Mouse (Mus musculus) midbrain, embryonic 11.5 days (tissue): ENCODE data around the gene Ccdc6. TPM values are rescaled to one million over a fixed set of nuclear protein-coding genes. Genes with fewer than 3 reads are reported as not detected.

ENCODE experiments used
- ATAC-seq: fragments of 200-750 bp; cut with Nextera tagmentation; 2 replicates; pipeline ENCODE4 v1.8.0; 2017; ENCODE audit warnings: moderate TSS enrichment, moderate library complexity; ENCODE audit not compliant: low FRiP score
- DNase-seq: peaks from one replicate; pipeline ENCODE4 v3.0.0; 2015; ENCODE audit warnings: low spot score; ENCODE audit errors: missing footprints
- H3K27ac ChIP-seq: fragments of 300-500 bp; sonication (generic); 2 replicates; pipeline ENCODE4 v1.5.1; 2014; ENCODE audit warnings: low read depth, low read length
- H3K27me3 ChIP-seq: fragments of 300-500 bp; sonication (generic); 2 replicates; pipeline ENCODE4 v1.6.1; 2014; ENCODE audit warnings: mild to moderate bottlenecking, low read length, moderate library complexity, mixed read lengths; ENCODE audit not compliant: control insufficient read depth, insufficient read depth
- H3K36me3 ChIP-seq: fragments of 300-500 bp; sonication (generic); 2 replicates; pipeline ENCODE4 v1.6.1; 2014; ENCODE audit warnings: mild to moderate bottlenecking, low read length, moderate library complexity, mixed read lengths; ENCODE audit not compliant: control insufficient read depth, insufficient read depth
- H3K4me1 ChIP-seq: fragments of 300-500 bp; sonication (generic); 2 replicates; pipeline ENCODE4 v1.6.1; 2014; ENCODE audit warnings: low read length; ENCODE audit not compliant: control insufficient read depth, insufficient read depth
- H3K4me2 ChIP-seq: fragments of 300-500 bp; sonication (generic); 2 replicates; pipeline ENCODE4 v1.6.1; 2014; ENCODE audit warnings: mild to moderate bottlenecking, moderate library complexity
- H3K4me3 ChIP-seq: fragments of 300-500 bp; sonication (generic); 2 replicates; pipeline ENCODE4 v1.5.1; 2014; ENCODE audit warnings: low read depth, low read length
- H3K9ac ChIP-seq: fragments of 300-500 bp; sonication (generic); 2 replicates; pipeline ENCODE4 v1.6.1; 2014; ENCODE audit warnings: low read length
- H3K9me3 ChIP-seq: fragments of 300-500 bp; sonication (generic); 2 replicates; pipeline ENCODE4 v1.6.1; 2016; ENCODE audit warnings: low read length; ENCODE audit not compliant: control insufficient read depth
- WGBS: fragments of 180-500 bp; shearing (Covaris S2); extraction: QIAGEN DNeasy Blood & Tissue Kit; methylation state at CpG from one replicate; pipeline ENCODE4 v1.1.7; 2014; 5-methylcytosine and 5-hydroxymethylcytosine counted together
- polyA plus RNA-seq: library from polyadenylated mRNA; unstranded; fragments of >200 nt; fragmentation: Nextera tagmentation; extraction: Ambion mirVana; gene quantifications from 2 replicates; pipeline ENCODE4 v1.2.1, GENCODE M21; 2014

Gene Ccdc6
- polyA plus RNA-seq, 1 experiment from 2014 or later, result 22.3 TPM

DNA sequence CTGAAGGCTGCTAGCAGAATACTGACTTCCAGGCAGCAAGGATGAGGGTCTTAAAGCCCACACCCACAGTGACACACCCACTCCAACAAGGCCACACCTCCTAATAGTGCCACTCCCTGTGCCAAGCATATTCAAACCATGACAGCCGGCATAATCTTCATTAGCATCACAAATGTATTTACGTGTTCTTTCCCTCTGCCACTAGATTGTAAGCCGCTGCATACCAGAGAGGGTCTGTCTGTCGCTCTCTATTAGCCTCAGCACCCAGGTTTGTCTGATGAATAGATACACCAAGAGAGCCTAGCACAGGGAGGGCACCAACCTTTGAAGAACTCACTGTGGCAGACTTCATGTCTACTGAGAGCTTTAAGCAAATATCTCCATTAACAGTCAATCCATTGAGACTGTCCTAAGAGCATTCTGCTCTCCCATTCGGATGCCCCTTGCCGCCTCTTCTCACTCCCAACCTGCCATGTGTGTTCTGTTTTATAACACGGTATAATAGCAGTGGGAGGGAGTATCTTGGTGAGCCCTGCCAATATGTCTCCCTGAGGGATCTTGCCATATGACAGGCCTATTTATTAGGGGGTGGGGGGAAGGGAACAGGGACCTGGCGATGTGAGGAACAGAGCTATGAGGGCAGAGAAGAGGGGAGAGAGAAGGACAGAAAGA is 30.3 kb upstream of the Ccdc6 start:
- H3K4me1 ChIP-seq, result no peaks in the 10 kb centered on the region; the same call in 1 of the 2 replicates
- 58% methylated on average over 8 of the region's 8 CpGs for WGBS
- no peak overlapping the region for H3K4me3 ChIP-seq
- no peak overlapping the region for H3K4me2 ChIP-seq
- H3K9ac ChIP-seq, result no peak overlapping the region
- ATAC-seq, result no peak
- H3K27me3 ChIP-seq, result no peaks in the 10 kb centered on the region
- no peak overlapping the region for H3K27ac ChIP-seq
- DNase-seq, result no peak
- H3K9me3 ChIP-seq, result no peaks in the 10 kb centered on the region
- H3K36me3 ChIP-seq, result no peaks in the 10 kb centered on the region

DNA sequence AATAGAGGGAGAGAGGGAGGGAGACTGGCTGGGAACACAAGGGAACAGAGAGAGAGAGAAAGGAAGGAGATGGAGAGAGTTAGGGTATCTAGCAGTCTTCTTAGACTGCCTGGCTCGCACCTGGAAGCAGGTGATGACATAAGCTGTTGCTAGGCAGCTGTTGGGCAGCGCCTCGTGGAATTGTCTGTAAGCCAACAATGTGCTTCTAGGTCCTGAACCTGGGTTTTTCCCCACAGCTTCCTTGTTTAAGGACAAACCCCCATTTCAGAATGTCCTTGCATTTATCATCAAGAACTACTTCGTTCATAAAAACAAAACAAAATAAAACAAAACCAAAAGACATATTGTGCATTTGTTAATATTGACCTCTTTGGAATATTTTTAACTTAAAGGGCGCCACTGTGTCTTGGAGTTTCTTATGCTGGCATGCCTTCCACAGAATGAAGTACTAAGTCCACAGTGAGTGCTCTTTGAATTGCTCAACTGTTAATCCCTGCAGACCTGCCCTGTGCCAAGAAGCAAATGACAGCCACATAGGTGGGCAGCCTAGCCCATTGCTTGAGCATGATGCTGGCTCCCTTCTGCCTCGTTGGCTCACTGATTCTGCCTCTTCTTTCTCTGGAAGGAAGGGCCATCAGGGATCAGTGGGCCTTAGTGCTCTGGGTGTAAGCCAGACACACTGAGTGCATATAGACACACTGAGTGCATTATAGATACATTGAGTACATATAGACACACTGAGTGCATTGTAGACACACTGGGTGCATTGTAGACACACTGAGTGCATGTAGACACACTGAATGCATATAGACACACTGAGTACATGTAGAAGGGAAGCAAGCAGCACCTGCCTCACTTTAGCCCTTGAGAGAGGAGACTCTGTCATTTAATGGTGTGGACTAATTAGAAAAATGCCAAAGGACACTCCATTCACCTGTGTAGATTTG is 29.5 kb upstream of the Ccdc6 start:
- WGBS, result 72% methylated on average over 6 of the region's 6 CpGs

GRCm38 (mm10) chr10:70069321-70069720 is 27.6 kb upstream of the Ccdc6 start:
- no peak for DNase-seq
- WGBS, result 55% methylated on average over 6 of the region's 6 CpGs

More for the DNA sequence above, 29.5 kb upstream of the Ccdc6 start:
- DNase-seq (no peak), ATAC-seq (no peak)
- Histone ChIP-seq H3K9me3 (no peaks in the 10 kb centered on the region), H3K27me3 (no peaks in the 10 kb centered on the region), H3K9ac (no peak overlapping the region), H3K27ac (no peak overlapping the region), H3K36me3 (no peaks in the 10 kb centered on the region), H3K4me3 (no peak overlapping the region), H3K4me2 (no peak overlapping the region), H3K4me1 (no peaks in the 10 kb centered on the region; the same call in 1 of the 2 replicates)

GRCm38 (mm10) chr10:70071334-70071733 is 25.6 kb upstream of the Ccdc6 start:
- H3K27ac ChIP-seq, result no peak overlapping the region
- H3K9ac ChIP-seq, result no peak overlapping the region
- H3K4me1 ChIP-seq, result no peaks in the 10 kb centered on the region; the same call in 1 of the 2 replicates
- no peak overlapping the region for H3K4me2 ChIP-seq
- no peaks in the 10 kb centered on the region for H3K9me3 ChIP-seq
- no peak for DNase-seq
- no peak overlapping the region for H3K4me3 ChIP-seq
- whole genome bisulfite sequencing, result 94% methylated on average over 4 of the region's 4 CpGs
- ATAC-seq, result no peak
- no peaks in the 10 kb centered on the region for H3K27me3 ChIP-seq
- no peaks in the 10 kb centered on the region for H3K36me3 ChIP-seq

More at GRCm38 (mm10) chr10:70069321-70069720, 27.6 kb upstream of the Ccdc6 start:
- H3K4me3 ChIP-seq, result no peak overlapping the region
- no peaks in the 10 kb centered on the region; the same call in 1 of the 2 replicates for H3K4me1 ChIP-seq
- no peak for ATAC-seq
- no peak overlapping the region for H3K4me2 ChIP-seq
- no peak overlapping the region for H3K27ac ChIP-seq
- no peaks in the 10 kb centered on the region for H3K36me3 ChIP-seq
- no peak overlapping the region for H3K9ac ChIP-seq
- H3K9me3 ChIP-seq, result no peaks in the 10 kb centered on the region
- H3K27me3 ChIP-seq, result no peaks in the 10 kb centered on the region

DNA sequence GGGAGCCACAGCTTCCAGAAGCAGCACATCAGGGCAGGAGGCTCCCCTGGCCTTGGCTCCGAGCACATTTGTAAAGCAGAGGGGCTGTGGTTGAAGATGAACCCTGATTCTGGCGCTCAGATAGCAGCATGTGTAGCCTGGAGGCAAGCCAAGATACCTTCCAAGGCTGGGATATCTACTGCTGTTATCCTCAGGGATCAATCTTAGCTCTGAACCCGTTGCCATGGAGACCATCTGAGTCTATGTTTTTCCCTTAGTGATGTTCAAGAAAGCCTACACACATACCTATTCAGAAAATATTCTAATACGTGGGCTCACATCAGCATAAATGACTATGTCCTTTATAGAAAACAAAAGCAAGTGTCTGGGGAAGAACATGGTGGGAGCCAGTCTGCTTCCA is 19.5 kb upstream of the Ccdc6 start:
- Histone ChIP-seq H3K4me1 (no peaks in the 10 kb centered on the region), H3K9ac (no peak overlapping the region), H3K27ac (no peak overlapping the region), H3K4me2 (no peak overlapping the region), H3K4me3 (no peak overlapping the region), H3K27me3 (no peaks in the 10 kb centered on the region), H3K36me3 (no peaks in the 10 kb centered on the region), H3K9me3 (no peaks in the 10 kb centered on the region)
- ATAC-seq (no peak), DNase-seq (no peak)
- WGBS, result 74% methylated on average over 4 of the region's 4 CpGs

GRCm38 (mm10) chr10:70080908-70081307 is 16.0 kb upstream of the Ccdc6 start:
- no peak overlapping the region for H3K27ac ChIP-seq
- ATAC-seq (no peak), DNase-seq (no peak)
- WGBS, result 82% methylated on average over 8 of the region's 8 CpGs
- H3K36me3 ChIP-seq, result no peaks in the 10 kb centered on the region
- H3K9me3 ChIP-seq, result no peaks in the 10 kb centered on the region
- no peak overlapping the region for H3K4me3 ChIP-seq
- no peaks in the 10 kb centered on the region for H3K4me1 ChIP-seq
- H3K4me2 ChIP-seq, result no peak overlapping the region
- no peaks in the 10 kb centered on the region for H3K27me3 ChIP-seq
- H3K9ac ChIP-seq, result no peak overlapping the region

DNA sequence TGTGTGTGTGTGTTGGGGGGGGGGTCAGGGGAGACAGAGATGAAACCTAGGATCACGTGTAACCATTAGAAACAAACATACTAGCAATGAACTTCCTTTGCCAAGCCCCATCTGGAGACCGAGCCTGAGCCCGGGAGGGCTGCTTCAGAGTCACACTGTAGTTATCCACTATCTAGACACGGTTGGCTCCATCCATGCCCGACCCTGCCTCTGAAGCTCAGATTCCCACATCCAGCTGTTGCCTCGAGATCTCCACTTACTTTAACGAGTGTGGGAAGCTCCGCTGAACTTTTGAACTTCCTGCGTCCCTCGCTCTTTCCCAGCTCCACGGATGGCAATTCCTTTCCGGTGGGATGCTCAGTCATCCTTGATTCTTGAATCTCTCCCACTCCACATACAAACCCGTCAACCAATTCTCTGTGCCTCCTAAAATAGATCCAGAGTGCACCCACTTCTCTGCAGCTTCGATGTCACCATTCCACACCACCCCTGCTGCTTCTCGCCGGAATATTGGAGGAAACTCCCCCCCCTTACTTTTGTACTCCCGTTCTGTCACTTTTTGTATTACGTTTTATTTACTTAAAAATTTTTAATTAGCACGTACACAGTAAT is 15.3 kb upstream of the Ccdc6 start:
- Histone ChIP-seq H3K4me2 (no peak overlapping the region), H3K4me1 (no peaks in the 10 kb centered on the region), H3K4me3 (no peak overlapping the region), H3K36me3 (no peaks in the 10 kb centered on the region), H3K9ac (no peak overlapping the region), H3K27me3 (no peaks in the 10 kb centered on the region), H3K9me3 (no peaks in the 10 kb centered on the region), H3K27ac (no peak overlapping the region)
- DNase-seq, result no peak
- ATAC-seq, result no peak
- 75% methylated on average over 19 of the region's 19 CpGs for whole genome bisulfite sequencing

DNA sequence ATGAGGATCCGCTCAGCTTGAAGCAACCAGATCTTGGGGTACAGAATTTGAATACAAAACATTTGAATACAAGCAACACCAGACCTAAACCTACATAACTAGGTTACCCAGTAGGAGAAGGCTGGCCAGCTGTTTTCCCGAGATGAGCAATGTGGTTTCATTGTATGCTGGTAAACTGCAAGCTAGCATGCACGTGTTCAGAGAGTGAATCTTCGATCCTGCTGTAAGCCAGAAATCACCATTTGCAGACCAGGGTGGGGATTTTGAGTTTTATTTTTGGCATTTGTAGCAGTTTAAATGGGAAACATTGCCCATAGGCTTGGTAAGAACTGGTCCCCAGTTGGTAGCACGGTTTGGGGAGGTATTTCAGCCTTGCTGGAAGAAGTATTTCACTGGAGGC is 13.7 kb upstream of the Ccdc6 start:
- Histone ChIP-seq H3K9me3 (peaks cover 6% of the 10 kb centered on the region; the same call in 1 of the 2 replicates), H3K4me2 (no peak overlapping the region), H3K27ac (no peak overlapping the region), H3K27me3 (no peaks in the 10 kb centered on the region), H3K9ac (no peak overlapping the region), H3K4me3 (no peak overlapping the region), H3K4me1 (no peaks in the 10 kb centered on the region), H3K36me3 (no peaks in the 10 kb centered on the region)
- ATAC-seq (no peak), DNase-seq (no peak)
- 88% methylated on average over 5 of the region's 5 CpGs for WGBS
